In the genomic region with DNA sequence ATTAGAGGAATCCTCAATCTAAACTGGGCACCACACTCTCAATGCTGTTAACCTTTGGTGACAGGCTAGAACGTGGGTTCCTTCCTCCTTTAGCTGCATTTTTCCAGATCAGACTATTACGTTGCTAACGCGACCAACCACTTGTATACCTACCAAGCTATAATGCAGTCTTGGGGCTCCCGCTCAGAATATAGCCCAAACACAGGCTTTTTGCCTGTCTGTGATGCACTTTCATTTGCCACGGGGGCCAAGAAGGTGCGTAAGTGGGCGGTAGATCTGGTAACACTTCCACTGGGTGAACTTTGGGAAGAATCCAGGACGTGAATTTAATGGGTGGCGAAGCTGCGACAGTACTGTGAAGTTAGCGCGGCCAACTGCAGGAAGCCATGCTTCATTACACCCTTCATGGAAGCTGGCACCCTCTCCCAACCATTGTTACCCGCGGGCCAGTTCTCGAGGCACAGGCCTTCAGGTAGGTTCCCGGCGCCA, we compare ENCODE assay signal across 7 mouse cellular contexts. TPM values are rescaled to one million over a fixed set of nuclear protein-coding genes. Genes with fewer than 3 reads are reported as not detected.
DNase-seq lines count a peak whose midpoint lies in the region; ATAC-seq and TF ChIP-seq lines count a peak whose summit lies in the region.

No protein-coding gene starts in this region.

- H3K4me3 ChIP-seq in E14TG2a.4 (replicated peaks; ENCODE audit: low read length): peak overlapping the region; percentile 89
- peak overlapping the region; percentile 82 for H3K4me3 ChIP-seq in embryonic fibroblast, embryonic 13.5 days (ENCODE audit: insufficient read depth, low read length)
- peak overlapping the region; percentile 87 for H3K4me3 ChIP-seq in heart, embryonic 15.5 days
- H3K4me3 ChIP-seq in liver, postnatal 0 days (ENCODE audit: low read depth, low read length): peak overlapping the region; percentile 76
- H3K4me3 ChIP-seq in neural tube, embryonic 12.5 days: peak overlapping the region; percentile 83

- WGBS in heart, embryonic 15.5 days: under 1% methylated on average over 18 of the region's 18 CpGs
- under 1% methylated on average over 18 of the region's 18 CpGs for WGBS in liver, postnatal 0 days (ENCODE audit: insufficient replicate concordance)
- WGBS in neural tube, embryonic 12.5 days: under 1% methylated on average over 18 of the region's 18 CpGs

- H3K9me3 ChIP-seq in E14TG2a.4 (ENCODE audit: low read length): no peaks in the 10 kb centered on the region
- H3K9me3 ChIP-seq in heart, embryonic 15.5 days (replicated peaks): no peaks in the 10 kb centered on the region
- H3K9me3 ChIP-seq in liver, postnatal 0 days (ENCODE audit: low read length): no peaks in the 10 kb centered on the region
- H3K9me3 ChIP-seq in neural tube, embryonic 12.5 days: no peaks in the 10 kb centered on the region

- ATAC-seq in heart, embryonic 15.5 days (replicated peaks; ENCODE audit: insufficient number of reproducible peaks, insufficient read depth, low FRiP score, low read depth): peak; percentile 43
- ATAC-seq in liver, postnatal 0 days: peak; percentile 43
- peak; percentile 52 for ATAC-seq in neural tube, embryonic 12.5 days (ENCODE audit: low FRiP score, low read depth)

- peak; percentile 41 for TF ChIP-seq POLR2A in embryonic fibroblast, embryonic 13.5 days (IDR thresholded peaks at IDR 0.05; ENCODE audit: low read depth, low read length)

- TF ChIP-seq EP300 in liver, postnatal 0 days (IDR thresholded peaks at IDR 0.05; ENCODE audit: low read depth): 0 out of 2 replicates have a peak, but pooled peaks have one; percentile 26

- H3K9ac ChIP-seq in heart, embryonic 15.5 days: peak overlapping the region; percentile 97
- peak overlapping the region; percentile 98 for H3K9ac ChIP-seq in liver, postnatal 0 days (replicated peaks)
- peak overlapping the region; percentile 100 for H3K9ac ChIP-seq in neural tube, embryonic 12.5 days

- no peak for TF ChIP-seq CTCF in E14TG2a.4 (conservative IDR thresholded peaks at IDR 0.05; ENCODE audit: low read length)
- no peak for TF ChIP-seq CTCF in embryonic fibroblast, embryonic 13.5 days (IDR thresholded peaks at IDR 0.05; ENCODE audit: borderline replicate concordance, insufficient read depth, low read length)
- peak; percentile 5; the same call in 1 of the 2 replicates for TF ChIP-seq CTCF in liver, postnatal 0 days (IDR thresholded peaks at IDR 0.05; ENCODE audit: low read depth)

- H3K27ac ChIP-seq in embryonic fibroblast, embryonic 13.5 days (ENCODE audit: insufficient read depth, low read length): peak overlapping the region; percentile 87
- peak overlapping the region; percentile 100 for H3K27ac ChIP-seq in heart, embryonic 15.5 days
- H3K27ac ChIP-seq in liver, postnatal 0 days (ENCODE audit: low read depth): peak overlapping the region; percentile 99
- H3K27ac ChIP-seq in neural tube, embryonic 12.5 days: peak overlapping the region; percentile 100

- peak; percentile 81 for DNase-seq in R1 (ENCODE audit: low read depth, low spot score)
- DNase-seq in kidney, postnatal 36 days: peak; percentile 76 to 78
- no peak for DNase-seq in liver, postnatal 0 days

- H3K4me2 ChIP-seq in heart, embryonic 15.5 days: peak overlapping the region; percentile 77
- peak overlapping the region; percentile 79 for H3K4me2 ChIP-seq in liver, postnatal 0 days (ENCODE audit: low read depth, low read length)
- peak overlapping the region; percentile 93 for H3K4me2 ChIP-seq in neural tube, embryonic 12.5 days (replicated peaks)

- peaks cover 18% of the 10 kb centered on the region for H3K36me3 ChIP-seq in E14TG2a.4 (ENCODE audit: insufficient read depth, low read length)
- peaks cover 7% of the 10 kb centered on the region for H3K36me3 ChIP-seq in heart, embryonic 15.5 days
- H3K36me3 ChIP-seq in liver, postnatal 0 days (replicated peaks; ENCODE audit: insufficient read depth, low read length): peaks cover 8% of the 10 kb centered on the region
- H3K36me3 ChIP-seq in neural tube, embryonic 12.5 days: peaks cover 6% of the 10 kb centered on the region

- peaks cover 43% of the 10 kb centered on the region for H3K4me1 ChIP-seq in E14TG2a.4 (replicated peaks; ENCODE audit: low read depth, low read length)
- H3K4me1 ChIP-seq in embryonic fibroblast, embryonic 13.5 days (ENCODE audit: control insufficient read depth, insufficient read depth, low read length): no peaks in the 10 kb centered on the region
- H3K4me1 ChIP-seq in heart, embryonic 15.5 days (replicated peaks): peaks cover 16% of the 10 kb centered on the region
- H3K4me1 ChIP-seq in liver, postnatal 0 days (ENCODE audit: insufficient read depth): peaks cover 7% of the 10 kb centered on the region
- H3K4me1 ChIP-seq in neural tube, embryonic 12.5 days: peaks cover 19% of the 10 kb centered on the region

- H3K27me3 ChIP-seq in E14TG2a.4 (ENCODE audit: insufficient read depth, low read length): no peaks in the 10 kb centered on the region; the same call in 1 of the 2 replicates
- no peaks in the 10 kb centered on the region for H3K27me3 ChIP-seq in heart, embryonic 15.5 days
- H3K27me3 ChIP-seq in liver, postnatal 0 days (ENCODE audit: insufficient read depth, low read length): no peaks in the 10 kb centered on the region
- H3K27me3 ChIP-seq in neural tube, embryonic 12.5 days (replicated peaks): no peaks in the 10 kb centered on the region

RNA-seq across cellular contexts. Expression of a gene that starts 8.8 kb away (rescaled TPM):
- polyA plus RNA-seq in embryonic fibroblast, embryonic 13.5 days (2011; ENCODE audit: insufficient read length, low read depth, missing spikeins): 49.3 and 52.0 TPM in 2 replicates
- 35.1 and 36.0 TPM in 2 replicates for polyA plus RNA-seq in heart, embryonic 15.5 days (2015; fragmentation: Nextera tagmentation; extraction: Ambion mirVana)
- 20.7 and 22.4 TPM in 2 replicates for polyA plus RNA-seq in liver, postnatal 0 days (2015; fragmentation: Nextera tagmentation; extraction: Ambion mirVana)
- 60.5 and 67.2 TPM in 2 replicates for polyA plus RNA-seq in neural tube, embryonic 12.5 days (2016; fragmentation: Nextera tagmentation; extraction: Ambion mirVana)

RNA-seq across cellular contexts. Expression of a gene that starts 15.0 kb away (rescaled TPM):
- 4.4 and 8.5 TPM in 2 replicates for polyA plus RNA-seq in embryonic fibroblast, embryonic 13.5 days (2011; ENCODE audit: insufficient read length, low read depth, missing spikeins)
- polyA plus RNA-seq in heart, embryonic 15.5 days (2015; fragmentation: Nextera tagmentation; extraction: Ambion mirVana): 4.8 and 5.3 TPM in 2 replicates
- polyA plus RNA-seq in liver, postnatal 0 days (2015; fragmentation: Nextera tagmentation; extraction: Ambion mirVana): 0.15 and 0.25 TPM in 2 replicates
- 13.2 and 13.4 TPM in 2 replicates for polyA plus RNA-seq in neural tube, embryonic 12.5 days (2016; fragmentation: Nextera tagmentation; extraction: Ambion mirVana)

RNA-seq across cellular contexts. Expression of a gene that starts 26.3 kb away (rescaled TPM):
- 6.4 and 8.6 TPM in 2 replicates for polyA plus RNA-seq in embryonic fibroblast, embryonic 13.5 days (2011; ENCODE audit: insufficient read length, low read depth, missing spikeins)
- polyA plus RNA-seq in heart, embryonic 15.5 days (2015; fragmentation: Nextera tagmentation; extraction: Ambion mirVana): 11.6 and 13.2 TPM in 2 replicates
- polyA plus RNA-seq in liver, postnatal 0 days (2015; fragmentation: Nextera tagmentation; extraction: Ambion mirVana): 0.76 and 0.99 TPM in 2 replicates
- 17.1 and 17.6 TPM in 2 replicates for polyA plus RNA-seq in neural tube, embryonic 12.5 days (2016; fragmentation: Nextera tagmentation; extraction: Ambion mirVana)
